Mouse (Mus musculus): ENCODE results near the gene Fam229b.

GRCm38 (mm10) chr10:39106935-39107334, 26.8 kb downstream of the Fam229b start:
- TF ChIP-seq CTCF (IDR thresholded peaks at IDR 0.05; ENCODE audit: low read depth, low read length) (no peak), POLR2A (IDR thresholded peaks at IDR 0.05; ENCODE audit: insufficient read depth, low read length) (no peak)

Measured in ES-Bruce4 (cell line).